Mouse (Mus musculus) ES-E14 (cell line): Measurements from ENCODE around the gene Dmwd.

Experiments
- CHD2 ChIP-seq: IDR thresholded peaks from 2 replicates; pipeline ENCODE4 v1.6.1; 2014; ENCODE audit warnings: mild to moderate bottlenecking, low read depth, low read length, inconsistent platforms
- HCFC1 ChIP-seq: IDR thresholded peaks from 2 replicates; pipeline ENCODE4 v1.6.1; 2012; ENCODE audit warnings: low read length, inconsistent platforms, borderline replicate concordance; ENCODE audit not compliant: insufficient read depth
- MAFK ChIP-seq: IDR thresholded peaks from 2 replicates; pipeline ENCODE4 v1.6.1; 2014; ENCODE audit warnings: mild to moderate bottlenecking, low read depth, low read length, inconsistent platforms; ENCODE audit not compliant: insufficient read depth
- ZNF384 ChIP-seq: IDR thresholded peaks from 2 replicates; pipeline ENCODE4 v1.6.1; 2012; ENCODE audit warnings: low read depth, low read length, inconsistent platforms

DNA sequence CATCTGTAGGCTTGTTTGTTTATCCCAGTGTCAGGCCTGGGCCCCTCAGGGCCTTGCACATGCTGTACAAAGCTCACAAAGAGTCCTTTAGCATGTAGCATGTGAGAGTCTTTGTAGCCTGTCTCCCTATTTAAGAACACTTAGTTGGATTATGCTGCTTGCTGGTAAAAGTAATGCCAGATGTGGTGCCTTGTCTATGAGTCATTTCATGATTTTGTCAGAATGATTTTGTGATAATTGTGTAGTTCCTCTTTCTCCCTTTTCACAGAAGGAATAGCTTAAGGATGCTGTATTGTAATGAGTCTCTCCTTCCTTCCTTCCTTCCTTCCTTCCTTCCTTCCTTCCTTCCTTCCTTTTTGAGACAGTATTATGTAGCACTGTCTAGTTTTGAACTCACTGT lies 48.0 kb upstream of the Dmwd start:
- TF ChIP-seq MAFK (no peak), CHD2 (no peak), ZNF384 (no peak), HCFC1 (no peak)
